Mouse (Mus musculus) midbrain, embryonic 15.5 days (tissue): Measurements from ENCODE around the gene Wdr91. TPM values are rescaled to one million over a fixed set of nuclear protein-coding genes. Genes with fewer than 3 reads are reported as not detected.
A peak's percentile ranks its signal among the peaks of the same experiment; 100 is the strongest.

ENCODE experiments used
- ATAC-seq: fragments of 200-750 bp; cut with Nextera tagmentation; replicated peaks from 2 replicates; pipeline ENCODE4 v1.8.0; 2017; ENCODE audit warnings: moderate TSS enrichment
- H3K27ac ChIP-seq: fragments of 300-500 bp; sonication (generic); 2 replicates; pipeline ENCODE4 v1.5.1; 2015; ENCODE audit warnings: mild to moderate bottlenecking, inconsistent platforms
- H3K27me3 ChIP-seq: fragments of 300-500 bp; sonication (generic); replicated peaks from 2 replicates; pipeline ENCODE4 v1.6.1; 2015; ENCODE audit warnings: inconsistent platforms
- H3K36me3 ChIP-seq: fragments of 300-500 bp; sonication (generic); replicated peaks from 2 replicates; pipeline ENCODE4 v1.6.1; 2015; ENCODE audit warnings: inconsistent platforms
- H3K4me1 ChIP-seq: fragments of 300-500 bp; sonication (generic); 2 replicates; pipeline ENCODE4 v1.6.1; 2015; ENCODE audit warnings: inconsistent platforms
- H3K4me2 ChIP-seq: fragments of 300-500 bp; sonication (generic); 2 replicates; pipeline ENCODE4 v1.6.1; 2015; ENCODE audit warnings: inconsistent platforms, mild to moderate bottlenecking, moderate library complexity
- H3K4me3 ChIP-seq: fragments of 300-500 bp; sonication (generic); 2 replicates; pipeline ENCODE4 v1.5.1; 2015; ENCODE audit warnings: mild to moderate bottlenecking, inconsistent platforms
- H3K9ac ChIP-seq: fragments of 300-500 bp; sonication (generic); 2 replicates; pipeline ENCODE4 v1.6.1; 2015; ENCODE audit warnings: mild to moderate bottlenecking, inconsistent platforms
- H3K9me3 ChIP-seq: fragments of 300-500 bp; sonication (generic); 2 replicates; pipeline ENCODE4 v1.6.1; 2016; ENCODE audit warnings: inconsistent platforms
- WGBS: fragments of 180-500 bp; shearing (Covaris S2); methylation state at CpG from one replicate; pipeline ENCODE4 v1.1.7; 2015; ENCODE audit warnings: mixed read lengths; 5-methylcytosine and 5-hydroxymethylcytosine counted together
- polyA plus RNA-seq: library from polyadenylated mRNA; unstranded; fragments of >200 nt; fragmentation: Nextera tagmentation; extraction: Ambion mirVana; gene quantifications from 2 replicates; pipeline ENCODE4 v1.2.1, GENCODE M21; 2015

Gene Wdr91
- 15.5 and 16.1 TPM in 2 replicates for polyA plus RNA-seq

- Histone ChIP-seq H3K9ac (peak within 1 kb of the TSS; percentile 71), H3K9me3 (no peaks in the 10 kb centered on the region), H3K27ac (peak within 1 kb of the TSS; percentile 91), H3K4me1 (peaks cover 14% of the 10 kb centered on the region), H3K4me3 (peak within 1 kb of the TSS; percentile 85), H3K36me3 (peaks cover 11% of the 10 kb centered on the region; the same call in 1 of the 2 replicates), H3K27me3 (no peaks in the 10 kb centered on the region), H3K4me2 (peak within 1 kb of the TSS; percentile 61)
- ATAC-seq, result peak; percentile 96
- WGBS, result under 1% methylated on average over 64 of the region's 64 CpGs
Measured at GRCm38 (mm10) chr6:34910371-34911219, at the start of gene Wdr91. Gene Wdr91, minus strand, starts transcription at chr6:34910876.

DNA sequence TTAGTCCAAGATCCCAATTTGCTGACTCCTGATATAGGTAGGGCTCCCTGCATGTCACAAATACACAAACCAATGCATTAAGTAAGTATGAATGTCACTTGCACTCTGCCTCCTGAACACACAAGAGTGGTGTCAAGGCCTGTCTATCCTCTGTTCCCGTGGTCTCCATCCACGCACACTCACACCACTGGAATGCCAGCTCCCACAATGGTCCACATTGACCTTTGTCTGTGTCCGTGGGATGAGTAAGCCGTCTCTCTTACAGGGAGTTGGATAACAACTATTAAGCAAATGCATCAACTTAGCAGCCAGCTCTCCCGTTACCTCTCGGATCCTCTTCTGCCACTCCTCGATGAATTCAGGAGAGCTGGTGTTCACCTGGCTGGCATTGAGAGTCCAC, 48.5 kb upstream of the Wdr91 start:
- WGBS, result 91% methylated on average over 7 of the region's 7 CpGs
- Histone ChIP-seq H3K27ac (no peak overlapping the region), H3K9me3 (no peaks in the 10 kb centered on the region), H3K4me3 (no peak overlapping the region), H3K9ac (no peak overlapping the region), H3K36me3 (no peaks in the 10 kb centered on the region), H3K4me2 (no peak overlapping the region), H3K4me1 (0 out of 2 replicates have a peak, but pooled peaks cover 6% of the 10 kb centered on the region), H3K27me3 (no peaks in the 10 kb centered on the region)
- no peak for ATAC-seq

DNA sequence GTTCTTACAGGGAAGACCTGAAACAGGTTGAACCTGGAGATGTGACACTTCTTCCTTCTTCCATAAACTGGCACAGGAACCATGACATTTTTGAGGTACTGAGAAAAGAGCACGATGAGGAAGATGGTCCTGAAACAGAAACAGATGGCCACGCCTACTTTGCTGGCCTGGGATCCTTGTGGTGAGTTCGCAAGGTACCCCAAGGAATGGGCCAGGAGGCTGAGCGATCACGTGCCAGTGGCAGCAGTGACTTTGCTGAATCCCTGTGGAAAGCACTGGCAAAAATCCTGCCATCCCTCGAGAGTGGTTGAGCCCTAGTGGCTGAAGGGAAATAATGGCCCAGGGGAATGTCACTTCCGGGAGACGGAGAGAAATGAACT, 45.2 kb upstream of the Wdr91 start:
- H3K27ac ChIP-seq, result no peak overlapping the region
- no peak overlapping the region for H3K9ac ChIP-seq
- 45% methylated on average over 8 of the region's 8 CpGs for WGBS
- no peaks in the 10 kb centered on the region for H3K9me3 ChIP-seq
- H3K27me3 ChIP-seq, result no peaks in the 10 kb centered on the region
- 0 out of 2 replicates have a peak, but pooled peaks cover 6% of the 10 kb centered on the region for H3K4me1 ChIP-seq
- no peak overlapping the region for H3K4me3 ChIP-seq
- no peaks in the 10 kb centered on the region for H3K36me3 ChIP-seq
- ATAC-seq, result no peak
- H3K4me2 ChIP-seq, result peak overlapping the region; percentile 30; the same call in 1 of the 2 replicates

DNA sequence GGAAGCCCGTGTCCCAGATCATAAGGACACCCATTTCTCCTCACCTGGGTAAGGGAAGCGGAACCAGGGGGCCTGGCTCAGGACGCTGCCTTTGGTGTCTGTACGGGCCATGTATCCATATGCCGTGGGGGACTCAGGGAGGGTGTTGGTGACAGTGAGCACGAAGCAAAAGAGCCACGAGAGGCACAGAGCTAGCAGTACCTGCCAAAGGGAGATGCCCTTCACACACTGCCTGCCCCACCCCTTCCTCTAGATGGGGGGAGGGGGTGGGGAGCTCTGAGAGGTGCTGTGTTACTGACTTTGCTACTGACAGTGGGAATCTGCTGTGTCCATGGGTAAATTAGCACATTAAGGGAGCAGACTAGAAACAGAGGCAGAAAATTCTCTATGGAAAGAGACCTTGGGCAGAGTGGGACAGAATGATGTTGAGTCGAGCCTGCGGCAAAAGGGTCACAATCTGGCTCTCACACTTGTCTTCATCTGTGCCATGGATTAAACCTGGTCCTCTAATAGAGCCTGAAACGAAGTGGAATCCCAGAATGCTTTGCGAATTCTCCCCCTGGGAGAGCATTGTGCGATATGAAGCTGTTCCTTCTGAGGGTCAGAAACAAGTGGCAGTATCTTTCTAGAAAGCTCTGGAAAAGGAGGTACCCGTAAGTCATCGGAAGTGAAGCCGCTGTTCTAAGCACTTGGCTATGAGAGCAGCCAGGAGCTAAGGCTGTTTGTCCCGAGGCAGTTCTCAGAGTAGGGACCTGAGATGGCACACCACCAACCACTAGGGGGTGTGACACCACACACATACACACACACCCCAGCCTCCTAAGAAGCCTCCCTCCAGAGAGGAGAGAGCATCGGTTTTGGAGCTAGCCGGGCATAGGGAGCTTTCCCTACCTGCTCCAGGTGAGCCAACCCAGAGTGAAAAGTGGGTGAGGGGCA, 44.5 kb upstream of the Wdr91 start:
- no peaks in the 10 kb centered on the region for H3K27me3 ChIP-seq
- H3K9ac ChIP-seq, result no peak overlapping the region
- no peaks in the 10 kb centered on the region for H3K9me3 ChIP-seq
- 54% methylated on average over 18 of the region's 18 CpGs for WGBS
- H3K4me3 ChIP-seq, result 0 out of 2 replicates have a peak overlapping the region, but pooled peaks have one; percentile 10
- peak; percentile 62; the same call in 1 of the 2 replicates for ATAC-seq
- no peak overlapping the region for H3K27ac ChIP-seq
- H3K4me1 ChIP-seq, result 0 out of 2 replicates have a peak, but pooled peaks cover 6% of the 10 kb centered on the region
- H3K36me3 ChIP-seq, result no peaks in the 10 kb centered on the region
- H3K4me2 ChIP-seq, result peak overlapping the region; percentile 30

GRCm38 (mm10) chr6:34951956-34952667, 41.4 kb upstream of the Wdr91 start:
- H3K9me3 ChIP-seq, result no peaks in the 10 kb centered on the region
- no peak overlapping the region for H3K27ac ChIP-seq
- H3K4me1 ChIP-seq, result 0 out of 2 replicates have a peak, but pooled peaks cover 6% of the 10 kb centered on the region
- no peaks in the 10 kb centered on the region for H3K36me3 ChIP-seq
- no peaks in the 10 kb centered on the region for H3K27me3 ChIP-seq
- H3K4me3 ChIP-seq, result no peak overlapping the region
- ATAC-seq, result no peak
- 79% methylated on average over 7 of the region's 7 CpGs for WGBS
- H3K4me2 ChIP-seq, result no peak overlapping the region
- no peak overlapping the region for H3K9ac ChIP-seq

DNA sequence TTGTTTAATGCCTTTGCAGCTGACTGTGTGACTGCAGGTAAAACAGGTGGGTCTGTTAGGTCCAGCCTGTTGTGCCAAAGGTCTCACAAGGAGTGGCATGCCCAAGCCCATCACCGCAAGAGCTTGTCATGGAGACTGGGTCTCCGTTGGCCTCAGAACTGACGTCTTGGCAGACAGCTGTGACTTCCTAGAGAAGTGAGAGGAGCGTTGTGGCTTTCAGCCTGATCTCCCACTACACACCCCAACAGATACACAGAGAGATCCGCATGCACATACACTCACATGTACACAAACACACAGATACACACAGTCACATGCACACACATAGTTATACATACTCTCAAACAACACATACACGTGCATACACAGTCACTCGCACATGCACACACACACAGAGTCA, 40.8 kb upstream of the Wdr91 start:
- WGBS, result 88% methylated on average over 7 of the region's 7 CpGs
- Histone ChIP-seq H3K4me1 (0 out of 2 replicates have a peak, but pooled peaks cover 6% of the 10 kb centered on the region), H3K27me3 (no peaks in the 10 kb centered on the region), H3K27ac (no peak overlapping the region), H3K4me2 (no peak overlapping the region), H3K9ac (no peak overlapping the region), H3K36me3 (no peaks in the 10 kb centered on the region), H3K4me3 (no peak overlapping the region), H3K9me3 (no peaks in the 10 kb centered on the region)
- no peak for ATAC-seq

DNA sequence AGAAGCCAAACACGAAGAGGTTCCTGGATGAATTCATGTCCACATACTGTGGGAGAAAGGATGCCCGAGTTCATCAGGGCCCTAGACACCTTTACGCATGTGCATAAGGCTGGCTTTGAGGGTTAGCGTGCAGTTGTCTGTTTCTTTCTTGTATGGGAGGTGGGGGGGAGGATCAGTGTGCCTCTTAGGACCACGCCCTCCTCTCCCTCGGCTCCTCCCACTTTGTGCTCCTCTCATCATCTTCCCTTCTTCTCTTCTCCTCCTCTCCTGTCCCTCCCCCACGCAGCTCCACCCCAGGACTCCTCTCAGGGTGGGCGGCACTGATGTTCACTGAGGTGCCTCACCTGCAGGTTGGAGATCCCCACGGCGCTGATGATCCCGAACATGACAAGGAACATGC, 37.8 kb upstream of the Wdr91 start:
- H3K4me2 ChIP-seq, result peak overlapping the region; percentile 40
- H3K27ac ChIP-seq, result no peak overlapping the region
- 21% methylated on average over 10 of the region's 11 CpGs for WGBS
- no peaks in the 10 kb centered on the region for H3K36me3 ChIP-seq
- peak overlapping the region; percentile 20 for H3K4me3 ChIP-seq
- 0 out of 2 replicates have a peak, but pooled peaks have one; percentile 54 for ATAC-seq
- no peaks in the 10 kb centered on the region for H3K27me3 ChIP-seq
- H3K9ac ChIP-seq, result no peak overlapping the region
- no peaks in the 10 kb centered on the region for H3K4me1 ChIP-seq
- no peaks in the 10 kb centered on the region for H3K9me3 ChIP-seq

DNA sequence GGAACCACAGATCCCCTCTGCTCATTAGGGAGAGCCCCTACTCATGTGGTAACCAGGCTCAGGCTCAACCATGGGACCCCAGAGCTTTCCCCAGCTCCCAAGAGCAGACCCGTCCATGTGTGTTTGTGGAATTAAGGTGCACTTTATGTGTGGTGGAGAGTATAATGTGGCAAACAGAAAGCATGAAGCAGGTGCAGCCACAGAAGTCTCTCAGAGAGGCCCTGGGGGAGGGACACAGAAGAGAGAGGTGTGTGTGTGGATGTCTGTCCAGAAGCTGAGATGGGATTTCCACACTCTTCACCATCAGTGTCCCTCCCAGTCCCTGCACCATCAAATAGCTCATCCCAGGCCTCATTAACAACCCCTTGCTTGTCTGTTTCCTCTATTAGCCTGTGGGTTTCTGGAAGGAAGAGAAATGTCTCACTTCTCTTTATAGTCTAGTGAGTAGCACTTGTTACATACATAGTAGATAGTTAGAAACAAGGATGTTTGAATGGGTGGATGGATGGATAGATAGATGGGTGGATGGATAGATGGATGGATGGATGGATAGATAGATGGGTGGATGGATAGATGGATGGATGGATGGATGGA, 35.9 kb upstream of the Wdr91 start:
- no peak overlapping the region for H3K9ac ChIP-seq
- WGBS, result 100% methylated on average over 1 of the region's 1 CpGs
- H3K27me3 ChIP-seq, result no peaks in the 10 kb centered on the region
- no peak overlapping the region for H3K4me2 ChIP-seq
- H3K4me3 ChIP-seq, result no peak overlapping the region
- H3K36me3 ChIP-seq, result no peaks in the 10 kb centered on the region
- no peaks in the 10 kb centered on the region for H3K4me1 ChIP-seq
- ATAC-seq, result no peak
- no peak overlapping the region for H3K27ac ChIP-seq
- no peaks in the 10 kb centered on the region for H3K9me3 ChIP-seq

- ATAC-seq, result no peak
- H3K4me2 ChIP-seq, result no peak overlapping the region
- 84% methylated on average over 5 of the region's 5 CpGs for WGBS
Measured at GRCm38 (mm10) chr6:34943499-34943898, 32.8 kb upstream of the Wdr91 start.

GRCm38 (mm10) chr6:34942446-34942845, 31.8 kb upstream of the Wdr91 start:
- WGBS, result 95% methylated on average over 9 of the region's 9 CpGs
- H3K4me2 ChIP-seq, result no peak overlapping the region
- H3K27me3 ChIP-seq, result no peaks in the 10 kb centered on the region
- no peak overlapping the region for H3K27ac ChIP-seq
- no peak for ATAC-seq
- H3K36me3 ChIP-seq, result no peaks in the 10 kb centered on the region
- no peak overlapping the region for H3K4me3 ChIP-seq
- H3K9ac ChIP-seq, result no peak overlapping the region
- H3K4me1 ChIP-seq, result no peaks in the 10 kb centered on the region
- no peaks in the 10 kb centered on the region for H3K9me3 ChIP-seq

More at GRCm38 (mm10) chr6:34943499-34943898, 32.8 kb upstream of the Wdr91 start:
- Histone ChIP-seq H3K27me3 (no peaks in the 10 kb centered on the region), H3K4me3 (no peak overlapping the region), H3K27ac (no peak overlapping the region), H3K4me1 (no peaks in the 10 kb centered on the region), H3K9ac (no peak overlapping the region), H3K36me3 (no peaks in the 10 kb centered on the region), H3K9me3 (no peaks in the 10 kb centered on the region)

DNA sequence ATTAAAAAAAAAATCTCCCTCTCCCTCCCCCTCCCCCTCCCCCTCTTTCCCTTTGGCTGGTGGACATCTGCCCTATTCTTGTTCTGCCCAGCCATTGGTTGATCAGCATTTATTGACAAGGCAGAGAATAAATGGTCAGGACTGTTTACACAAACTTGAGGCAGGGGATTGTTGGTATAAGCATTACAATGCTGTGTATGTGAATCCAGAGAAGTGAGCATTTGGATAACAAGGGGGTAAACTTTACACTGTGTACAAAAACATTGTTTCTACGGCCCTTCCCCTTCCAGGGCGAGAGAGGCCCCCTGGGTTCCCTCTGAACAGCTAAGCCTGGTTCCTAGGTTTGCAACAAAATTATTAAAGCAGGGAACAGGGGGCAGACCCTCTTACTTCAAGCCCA, 30.8 kb upstream of the Wdr91 start:
- WGBS, result 69% methylated on average over 2 of the region's 2 CpGs
- no peaks in the 10 kb centered on the region for H3K27me3 ChIP-seq
- no peak for ATAC-seq
- H3K9me3 ChIP-seq, result no peaks in the 10 kb centered on the region
- H3K9ac ChIP-seq, result no peak overlapping the region
- no peaks in the 10 kb centered on the region for H3K4me1 ChIP-seq
- no peaks in the 10 kb centered on the region for H3K36me3 ChIP-seq
- H3K27ac ChIP-seq, result no peak overlapping the region
- H3K4me2 ChIP-seq, result no peak overlapping the region
- H3K4me3 ChIP-seq, result no peak overlapping the region
